Comparison of ENCODE assay signal across 22 mouse cellular contexts in the genomic region with DNA sequence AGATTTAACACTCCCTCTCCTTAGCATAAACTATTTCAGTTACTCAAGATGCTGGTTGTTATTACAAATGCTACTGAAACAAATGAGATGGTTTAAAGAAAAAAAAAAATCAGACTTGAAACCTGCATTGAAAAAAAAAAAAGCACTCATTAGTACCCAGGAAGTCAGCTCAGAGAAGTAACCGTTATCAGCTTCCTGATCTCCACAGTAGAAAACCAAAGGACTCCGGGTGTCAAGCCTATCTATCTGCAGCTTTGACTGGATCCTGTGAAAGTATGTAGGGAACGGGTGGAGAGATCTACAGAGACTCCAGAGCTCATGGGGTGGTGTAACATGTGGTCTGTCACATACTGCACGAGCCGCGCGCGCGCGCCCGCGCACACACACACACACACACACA. TPM values are rescaled to one million over a fixed set of nuclear protein-coding genes. Genes with fewer than 3 reads are reported as not detected.
DNase-seq lines count a peak whose midpoint lies in the region; ATAC-seq and TF ChIP-seq lines count a peak whose summit lies in the region.
"Had no signal": no experiment of that assay in that cellular context is flagged by ENCODE, and none has a peak within 500 bp of the region (broad histone marks: within the 10 kb centered on the region; RNA-seq: fewer than 3 reads in every experiment).

No protein-coding gene starts in this region.

- in situ Hi-C loops in ES-E14 (cut with MboI; ENCODE audit: low sequenced_read_pairs in 2 of 2, unreplicated experiment in 2 of 2): no loop called here

- no peak overlapping the region for H3K9ac ChIP-seq in ES-E14 (ENCODE audit: insufficient read depth, low read depth, low read length, poor library complexity, severe bottlenecking)
- H3K9ac ChIP-seq in forebrain, embryonic 14.5 days (ENCODE audit: low read length): no peak overlapping the region
- H3K9ac ChIP-seq: embryonic facial prominence, embryonic 13.5 days; forebrain, embryonic 13.5 days; liver, embryonic 13.5 days; neural tube, embryonic 15.5 days had no signal

- WGBS in forebrain, embryonic 14.5 days: 91% methylated on average over 12 of the region's 12 CpGs

- H3K4me1 ChIP-seq in ES-E14 (ENCODE audit: control insufficient read depth in 2 of 2, insufficient read depth in 2 of 2, low read length in 2 of 2, poor library complexity in 1 of 2): peaks cover 34 to 37% of the 10 kb centered on the region in 2 experiments
- peaks cover 27% of the 10 kb centered on the region for H3K4me1 ChIP-seq in forebrain, embryonic 14.5 days (ENCODE audit: control insufficient read depth, insufficient read depth, low read length)

- H3K27ac ChIP-seq in ES-E14 (ENCODE audit: insufficient read depth, low read depth, low read length, poor library complexity, severe bottlenecking): no peak overlapping the region
- no peak overlapping the region for H3K27ac ChIP-seq in forebrain, embryonic 14.5 days (ENCODE audit: low read depth, low read length)
- H3K27ac ChIP-seq: embryonic facial prominence, embryonic 13.5 days; forebrain, embryonic 13.5 days; liver, embryonic 13.5 days; macrophage; neural tube, embryonic 15.5 days had no signal

- no peak overlapping the region for H3K4me3 ChIP-seq in ES-E14 (ENCODE audit: insufficient read depth in 1 of 2, low read depth in 1 of 2, low read length in 2 of 2, poor library complexity in 1 of 2, severe bottlenecking in 1 of 2)
- no peak overlapping the region for H3K4me3 ChIP-seq in forebrain, embryonic 14.5 days (ENCODE audit: low read depth, low read length)
- H3K4me3 ChIP-seq: embryonic facial prominence, embryonic 13.5 days; erythroblast, embryonic 14.5 days; forebrain, embryonic 13.5 days; liver, embryonic 13.5 days; neural tube, embryonic 15.5 days had no signal

- H3K27me3 ChIP-seq in forebrain, embryonic 14.5 days (replicated peaks; ENCODE audit: control insufficient read depth, insufficient read depth, low read length): peaks cover 21% of the 10 kb centered on the region
- H3K27me3 ChIP-seq: embryonic facial prominence, embryonic 13.5 days had no signal

- H3K9me3 ChIP-seq in ES-E14 (ENCODE audit: control insufficient read depth, insufficient read depth, low read depth, low read length): no peaks in the 10 kb centered on the region
- no peaks in the 10 kb centered on the region for H3K9me3 ChIP-seq in forebrain, embryonic 14.5 days (replicated peaks; ENCODE audit: control insufficient read depth, low read length)
- H3K9me3 ChIP-seq: embryonic facial prominence, embryonic 13.5 days; forebrain, embryonic 13.5 days; liver, embryonic 13.5 days; neural tube, embryonic 15.5 days had no signal

- no peak overlapping the region for H3K4me2 ChIP-seq in forebrain, embryonic 14.5 days (ENCODE audit: low read length)
- H3K4me2 ChIP-seq: embryonic facial prominence, embryonic 13.5 days; forebrain, embryonic 13.5 days; heart, embryonic 11.5 days; liver, embryonic 13.5 days; midbrain, embryonic 11.5 days; neural tube, embryonic 15.5 days had no signal

- peak; percentile 28 for ATAC-seq in granulocyte monocyte progenitor cell, adult 5-6 weeks (replicated peaks; ENCODE audit: poor library complexity, severe bottlenecking)
- no peak for ATAC-seq in forebrain, embryonic 14.5 days
- ATAC-seq: forebrain, embryonic 13.5 days had no signal

- peaks cover 29% of the 10 kb centered on the region for H3K36me3 ChIP-seq in ES-E14 (ENCODE audit: control insufficient read depth, insufficient read depth, low read length, poor library complexity, severe bottlenecking)
- H3K36me3 ChIP-seq in forebrain, embryonic 14.5 days (ENCODE audit: control insufficient read depth, insufficient read depth, low read length): no peaks in the 10 kb centered on the region
- H3K36me3 ChIP-seq: embryonic facial prominence, embryonic 13.5 days; liver, embryonic 13.5 days; neural tube, embryonic 15.5 days had no signal

- DNase-seq in CD4-positive, CD25-positive, alpha-beta regulatory T cell, adult 2 months (ENCODE audit: low read depth, low spot score): peak; percentile 67
- DNase-seq in ES-E14 (ENCODE audit: low read depth, low spot score): no peak
- DNase-seq in naive thymus-derived CD4-positive, alpha-beta T cell, adult 2 months (ENCODE audit: low read depth): peak; percentile 64
- no peak for DNase-seq in right cerebral cortex, postnatal 14 days
- no peak for DNase-seq in cerebellum, adult 8-10 months
- no peak for DNase-seq in forebrain, embryonic 14.5 days (ENCODE audit: low spot score)
- DNase-seq: cerebellum, adult 18-20 months; cerebellum, postnatal 25 days; embryo, embryonic 11 days; kidney, adult 18-20 months; kidney, postnatal 4 days; liver, embryonic 13.5 days; lung, adult 2 months; thymus, postnatal 25 days had no signal

TF ChIP-seq in ES-E14, 5 proteins besides CTCF, POLR2A, EP300 and RAD21:
- no peak for TF ChIP-seq CHD2 (IDR thresholded peaks at IDR 0.05; ENCODE audit: low read depth, low read length)
- peak; percentile 29; the same call in 1 of the 2 replicates for TF ChIP-seq ZNF384 (IDR thresholded peaks at IDR 0.05; ENCODE audit: low read depth, low read length)
TF ChIP-seq in ES-E14: peak in this region for 1.

RNA-seq across cellular contexts. Expression of gene Etv5, which starts 7.7 kb away (rescaled TPM):
- total RNA-seq in ES-E14 (2012; rRNA removed): 136 and 147 TPM in 2 replicates
- 2.8 and 5.4 TPM in 2 replicates for total RNA-seq in granulocyte monocyte progenitor cell, adult 5-6 weeks (2014; fragmentation: Nextera tagmentation)
- 1.8 and 2.5 TPM in 2 replicates for total RNA-seq in granulocyte monocyte progenitor cell, adult 5-6 weeks (2017)
- 17.8 and 20.7 TPM in 2 replicates for polyA plus RNA-seq in forebrain, embryonic 14.5 days (2014; fragmentation: Nextera tagmentation; extraction: Ambion mirVana)

Comparison
In these comparisons a context has a peak if more than half of its experiments do, and no peak if none do; other contexts are left out.
1. DNase-seq: peak in CD4-positive, CD25-positive, alpha-beta regulatory T cell, adult 2 months (single experiment) and naive thymus-derived CD4-positive, alpha-beta T cell, adult 2 months (single experiment); none in ES-E14 (single experiment), right cerebral cortex, postnatal 14 days (single experiment), cerebellum, adult 8-10 months (single experiment) and forebrain, embryonic 14.5 days (single experiment).
2. RNA of gene Etv5, which starts 7.7 kb away (total RNA-seq): 136 to 147 TPM in ES-E14; 1.8 to 5.4 TPM in granulocyte monocyte progenitor cell, adult 5-6 weeks; every median in the first group is over 10 times any median in the second.